Mouse (Mus musculus) monocyte, adult 2 months (primary cell): Measurements from ENCODE around the gene Ankrd33b.

Source experiments
- DNase-seq, 2 experiments: peaks; one replicate each; pipeline ENCODE4 v3.0.0; 2022; ENCODE audit warnings: low spot score in 2 of 2, low read depth in 1 of 2

The Ankrd33b gene

DNA sequence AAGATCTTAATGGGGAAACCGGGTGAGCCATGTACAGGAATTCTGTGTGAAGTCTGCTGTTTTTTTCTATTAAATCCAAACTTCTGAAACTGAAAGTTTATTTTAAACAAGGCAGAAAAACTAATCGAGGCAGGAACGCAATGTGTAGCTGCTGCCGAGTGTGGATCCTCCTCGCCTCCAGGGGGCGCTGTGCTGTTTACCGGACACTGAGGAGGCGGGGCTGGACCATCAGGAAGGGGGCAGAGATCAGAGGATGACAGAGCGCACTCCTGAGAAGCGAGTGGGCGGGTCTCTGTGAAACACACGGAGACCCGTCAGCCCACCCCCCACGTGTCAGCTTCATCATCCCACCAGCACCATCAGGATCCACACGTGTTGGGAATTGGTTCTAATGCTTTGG lies 58.0 kb downstream of the Ankrd33b start:
- DNase-seq: no peak

DNA sequence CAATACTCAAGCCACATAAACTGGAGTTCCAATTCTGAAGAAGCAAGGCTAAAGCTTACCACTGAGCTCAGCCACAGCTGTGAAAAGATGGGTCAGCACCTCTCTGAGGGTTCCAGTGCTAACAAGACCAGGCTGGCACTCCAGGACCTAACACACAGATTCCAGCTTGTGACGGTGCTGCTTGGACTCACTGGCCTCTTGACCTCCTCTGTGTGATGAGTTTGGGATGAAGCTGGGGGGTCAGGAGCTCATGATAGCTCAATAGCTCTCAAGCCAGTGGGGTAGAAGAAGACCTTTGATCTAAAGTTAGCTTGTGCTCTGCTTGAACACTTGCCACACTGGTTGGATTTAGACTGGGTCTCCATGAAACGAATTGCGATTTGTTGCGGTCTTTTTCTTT lies 60.8 kb downstream of the Ankrd33b start:
- no peak for DNase-seq

- DNase-seq: no peak
Observed at GRCm38 (mm10) chr15:31305181-31305580, 62.3 kb downstream of the Ankrd33b start.

DNA sequence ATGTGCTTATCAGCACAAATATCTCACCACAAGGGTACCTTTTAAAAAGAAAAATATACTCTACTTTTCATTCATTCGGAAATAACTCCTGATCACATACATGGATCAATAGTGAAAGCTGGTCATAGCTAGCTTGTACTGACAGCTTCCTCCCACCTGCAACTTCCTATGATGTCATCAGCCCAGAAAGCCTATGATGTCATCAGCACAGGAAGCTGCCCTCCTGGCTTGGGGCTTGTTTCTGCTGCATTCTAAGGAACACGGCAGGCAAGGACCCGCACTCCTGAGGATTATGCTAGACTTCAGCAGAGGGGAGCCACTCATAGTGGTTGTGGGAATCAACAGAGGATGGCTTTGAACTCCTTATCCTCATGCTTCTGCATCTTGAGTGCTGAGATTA lies 63.2 kb downstream of the Ankrd33b start:
- no peak for DNase-seq

DNA sequence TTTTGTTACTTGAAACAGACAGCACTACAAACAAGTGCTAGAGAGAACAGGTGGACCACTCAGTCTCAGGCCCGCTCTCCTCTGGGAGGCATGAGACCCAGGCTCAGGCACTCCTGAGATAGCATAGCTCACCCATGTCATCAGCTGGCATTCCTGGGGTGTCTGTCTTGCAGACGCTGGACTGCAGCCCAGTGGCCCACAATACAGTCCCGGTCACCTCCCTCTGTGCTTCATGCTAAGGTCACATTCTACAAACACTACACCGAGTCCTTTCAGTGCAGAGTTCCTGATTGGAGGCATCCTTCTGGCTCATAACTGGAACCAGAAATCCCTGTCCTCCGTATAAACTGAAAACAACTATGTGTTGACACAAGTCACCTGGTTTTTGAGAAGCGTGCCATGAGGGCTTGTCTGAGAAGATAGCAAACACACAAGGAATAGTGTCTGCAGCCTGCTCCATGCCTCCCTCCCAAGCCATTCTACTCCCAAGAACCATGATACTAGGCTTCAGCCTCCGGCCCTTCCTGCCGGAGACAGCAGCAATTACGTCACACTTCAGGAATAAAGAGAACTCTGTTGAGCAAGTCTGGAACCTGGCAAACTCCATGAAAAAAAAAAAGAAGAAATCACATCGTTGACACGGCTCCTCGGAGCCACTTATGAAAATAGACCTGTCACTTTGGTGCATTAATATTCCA lies 65.1 kb downstream of the Ankrd33b start:
- no peak for DNase-seq

DNA sequence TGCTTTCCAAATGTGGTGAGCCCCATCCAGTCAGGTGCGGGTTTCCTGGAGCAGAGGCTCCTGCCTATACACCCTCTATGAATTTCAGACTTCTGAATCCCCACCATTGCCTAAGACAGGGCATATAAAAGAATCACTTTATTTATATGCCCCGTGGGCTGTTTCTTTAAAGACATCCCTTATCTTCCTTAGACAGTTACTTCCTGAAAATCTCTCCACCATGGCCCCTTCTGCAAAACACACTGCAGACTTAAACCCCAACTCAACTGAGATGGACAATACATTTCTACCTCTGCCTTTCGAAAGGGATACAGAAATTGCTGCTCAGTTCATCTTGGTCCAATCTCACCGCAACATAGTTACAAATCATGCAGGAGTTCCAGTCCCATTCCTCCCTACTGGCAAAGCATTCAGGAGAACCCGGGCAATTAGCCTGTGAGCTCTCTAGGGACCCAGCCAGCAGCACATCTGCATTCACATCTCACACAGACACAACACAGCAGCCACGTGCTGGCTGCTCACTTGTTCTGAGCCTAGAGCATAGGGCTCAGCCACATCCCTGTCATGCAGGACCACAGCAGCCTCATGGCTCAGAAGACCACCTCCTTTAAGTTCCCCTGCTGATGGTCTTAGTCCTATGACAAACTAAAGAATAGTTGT lies 68.1 kb downstream of the Ankrd33b start:
- no peak for DNase-seq

DNA sequence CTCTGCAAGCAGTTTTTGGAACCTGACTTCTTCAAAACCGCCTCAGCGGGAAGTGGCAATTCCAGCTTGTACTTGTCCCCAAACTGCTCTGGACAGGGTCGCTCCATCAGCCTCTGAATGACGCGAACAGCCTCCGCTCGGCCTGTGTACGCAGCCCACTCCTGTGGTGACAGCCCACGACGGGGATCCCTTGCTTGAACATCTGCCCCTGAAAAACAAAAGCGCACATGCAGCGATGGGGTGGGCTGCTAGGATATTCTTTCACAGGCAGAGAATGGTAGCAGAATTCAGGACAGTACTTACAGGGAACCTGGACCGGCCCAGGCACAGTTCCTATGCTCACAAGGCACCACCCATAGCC lies 69.8 kb downstream of the Ankrd33b start:
- DNase-seq: no peak

DNA sequence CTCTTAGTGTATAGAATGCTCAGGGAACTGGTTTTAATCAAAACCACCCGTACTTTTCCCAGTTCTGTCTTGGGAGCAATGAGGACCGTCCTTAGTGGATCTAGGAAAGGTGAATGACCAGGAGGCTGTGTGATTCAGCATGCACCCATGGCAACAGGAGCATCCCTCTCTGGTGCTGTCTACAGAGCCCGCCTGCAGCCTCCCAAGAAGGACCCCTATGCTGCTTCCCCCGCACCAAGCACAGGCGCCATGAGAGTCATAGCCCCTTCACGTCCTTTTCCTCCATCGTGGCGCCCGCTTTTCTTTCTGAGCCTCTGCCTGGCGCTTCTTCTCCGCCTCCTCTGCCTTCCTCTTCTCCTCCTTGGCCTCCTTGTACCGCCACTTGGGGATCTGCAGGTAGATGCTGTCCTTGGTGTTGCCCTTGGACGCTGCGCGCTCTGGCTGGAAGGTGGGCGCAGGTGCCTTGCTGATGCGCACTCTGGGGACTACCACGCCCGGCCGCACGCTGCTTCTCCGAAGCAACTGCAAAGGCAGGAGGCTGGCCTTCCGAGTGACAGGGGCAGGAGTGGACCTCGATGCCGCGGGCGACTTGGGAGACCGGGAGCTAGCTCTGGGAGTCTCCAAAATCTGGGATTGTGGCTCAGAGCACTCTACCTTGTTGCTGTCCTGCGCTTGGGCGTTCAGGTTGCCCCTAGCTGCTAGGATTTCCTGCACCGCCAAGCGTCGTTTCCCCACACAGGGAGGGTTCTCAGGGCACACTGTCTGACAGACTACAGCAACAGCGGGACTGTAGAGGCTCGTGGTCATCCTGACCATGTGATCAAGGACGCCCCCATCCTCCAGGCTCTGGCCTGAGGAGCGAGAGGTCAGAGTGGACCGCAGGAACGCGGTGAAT lies 70.4 kb downstream of the Ankrd33b start:
- DNase-seq: no peak

GRCm38 (mm10) chr15:31294311-31294710 lies 73.2 kb downstream of the Ankrd33b start:
- no peak for DNase-seq

DNA sequence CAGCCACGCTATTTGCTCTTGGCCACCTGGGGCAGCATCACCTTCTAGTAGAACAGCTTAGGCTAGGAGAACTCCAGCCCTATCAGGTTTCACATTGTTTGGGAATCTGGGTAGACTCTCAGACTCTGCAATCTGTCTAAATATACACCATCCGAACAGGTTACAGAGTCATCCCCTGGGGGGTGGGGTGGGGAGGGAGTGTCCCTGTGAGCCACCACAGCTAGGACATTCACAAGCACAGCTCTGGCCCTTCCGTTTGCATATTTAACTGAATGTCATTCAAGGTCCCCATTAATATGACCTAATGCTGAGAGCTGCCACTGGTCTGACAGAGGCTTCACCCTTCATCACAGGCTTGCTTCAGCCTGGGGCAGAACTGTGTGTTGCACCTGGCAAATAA lies 74.9 kb downstream of the Ankrd33b start:
- no peak for DNase-seq

- DNase-seq: no peak
Observed at GRCm38 (mm10) chr15:31285695-31286094, 81.8 kb downstream of the Ankrd33b start.

DNA sequence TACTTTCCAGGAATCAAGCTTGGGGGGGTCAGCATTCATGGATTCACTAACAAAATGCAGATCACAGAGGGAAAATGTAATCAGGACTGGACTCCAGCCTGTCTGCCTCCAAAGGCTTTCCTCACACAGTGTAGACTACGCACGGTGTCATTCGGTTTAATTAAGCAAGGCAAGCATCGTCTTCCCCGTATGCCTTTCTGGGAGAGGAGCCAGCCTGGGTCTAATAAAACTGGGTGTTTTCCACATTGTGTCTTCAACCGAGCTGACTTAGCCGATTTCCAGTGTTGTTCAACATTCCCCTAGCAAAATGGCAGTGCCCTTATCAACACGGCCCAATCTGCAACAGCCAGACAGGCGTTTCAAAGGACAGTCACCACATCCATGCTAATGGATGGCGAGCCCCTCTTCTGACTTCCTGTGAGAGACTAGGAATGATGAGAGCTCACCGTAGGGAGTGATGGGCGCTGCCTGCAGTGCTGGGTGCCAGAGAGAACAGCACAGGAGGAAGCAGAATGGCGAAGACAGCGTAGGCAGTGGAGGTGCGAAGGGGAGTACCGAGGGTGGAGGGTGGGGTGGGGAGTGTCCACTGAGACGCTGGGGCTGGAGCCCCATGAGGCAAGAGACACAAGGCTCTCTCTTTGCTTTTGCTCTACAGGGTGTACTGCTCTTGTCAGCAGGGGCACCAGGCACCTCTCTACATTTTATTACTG lies 82.4 kb downstream of the Ankrd33b start:
- DNase-seq: no peak

DNA sequence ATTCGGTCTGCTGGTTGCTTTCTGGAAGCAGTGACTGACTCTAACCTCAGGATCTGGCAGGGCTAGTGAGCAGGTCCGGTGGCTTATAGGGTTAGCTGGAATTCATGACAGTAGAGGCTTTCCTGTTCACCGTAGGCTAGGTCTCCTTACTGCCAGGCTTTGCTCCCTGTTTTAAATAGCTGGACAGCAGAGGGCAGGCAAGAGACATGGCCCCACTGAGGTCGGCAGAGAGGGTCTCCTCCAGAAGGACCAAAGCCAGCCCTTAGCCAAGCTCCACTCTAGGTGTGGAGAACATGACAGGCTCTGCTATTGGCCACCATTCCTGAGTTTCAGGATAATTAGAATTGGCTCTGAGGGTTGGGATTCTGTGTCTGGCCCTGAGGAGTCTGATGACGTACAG lies 83.4 kb downstream of the Ankrd33b start:
- no peak for DNase-seq

GRCm38 (mm10) chr15:31282353-31282752 lies 85.2 kb downstream of the Ankrd33b start:
- no peak for DNase-seq

DNA sequence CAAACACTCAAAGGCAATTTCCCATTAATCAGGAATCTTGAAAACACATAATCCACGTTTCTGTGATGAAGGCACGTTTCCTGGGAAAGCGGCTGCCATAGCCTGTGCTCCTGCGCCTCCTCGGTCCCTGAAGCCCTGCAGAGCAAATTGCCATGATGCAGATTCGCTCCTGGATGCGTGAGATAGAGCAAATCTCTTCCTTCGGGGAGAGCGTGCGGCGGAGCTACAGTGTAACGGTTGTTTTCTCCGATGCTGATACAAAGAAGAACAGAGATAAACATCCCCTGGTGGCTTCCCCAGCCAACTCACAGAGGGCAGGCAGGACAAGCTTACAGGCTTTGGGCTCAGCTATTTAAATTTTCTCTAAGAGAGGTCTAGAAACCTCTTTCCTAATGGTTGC lies 85.7 kb downstream of the Ankrd33b start:
- DNase-seq: no peak

GRCm38 (mm10) chr15:31280683-31281082 lies 86.8 kb downstream of the Ankrd33b start:
- no peak for DNase-seq

DNA sequence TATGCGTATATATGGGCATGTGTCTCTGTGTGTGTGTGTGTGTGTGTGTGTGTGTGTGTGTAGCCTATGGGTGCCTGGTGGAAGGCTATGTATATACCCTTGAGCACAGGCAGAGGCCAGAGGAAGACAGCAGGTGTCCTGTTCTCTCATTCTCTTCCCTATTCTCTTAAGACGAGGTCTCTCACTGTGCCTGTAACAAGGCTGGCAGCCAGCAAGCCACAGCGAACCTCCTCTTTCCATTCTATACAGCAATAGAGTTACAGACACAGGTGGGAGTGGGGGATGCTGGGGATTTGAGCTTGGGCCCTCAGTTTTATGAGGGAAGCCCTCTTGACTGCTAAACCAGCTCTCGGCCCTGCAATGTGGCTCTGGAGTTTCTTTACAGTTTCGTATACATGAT lies 87.5 kb downstream of the Ankrd33b start:
- no peak for DNase-seq

- no peak for DNase-seq
Observed at GRCm38 (mm10) chr15:31279577-31280004, 87.9 kb downstream of the Ankrd33b start.

DNA sequence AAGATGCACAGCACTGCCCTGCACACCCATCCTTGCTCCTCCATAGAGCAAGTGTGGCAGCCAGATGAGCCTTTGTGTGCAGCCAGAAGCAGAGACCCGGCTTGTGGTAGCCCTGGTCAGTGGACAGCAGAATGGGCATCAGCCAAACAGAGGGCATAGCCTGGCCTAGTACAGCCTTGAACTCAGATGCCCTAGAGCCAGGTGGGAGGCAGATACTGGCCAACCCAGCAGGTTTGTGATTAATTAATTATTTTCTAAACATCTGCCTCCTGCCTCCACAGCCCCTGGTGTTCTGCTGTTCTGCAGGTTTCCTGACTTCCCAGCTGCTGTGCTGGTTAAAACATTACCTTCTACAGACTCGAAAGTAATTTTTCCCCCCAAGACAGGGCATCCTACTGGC lies 88.4 kb downstream of the Ankrd33b start:
- DNase-seq: no peak

- no peak for DNase-seq
Observed at GRCm38 (mm10) chr15:31278090-31278489, 89.4 kb downstream of the Ankrd33b start.

- DNase-seq: no peak
Observed at GRCm38 (mm10) chr15:31273509-31273908, 94.0 kb downstream of the Ankrd33b start.
